Mouse (Mus musculus) embryonic fibroblast, embryonic 13.5 days (primary cell): Measurements from ENCODE around the gene Ttll7.

Experiments used
- CTCF ChIP-seq: IDR thresholded peaks from 2 replicates; pipeline ENCODE4 v1.5.1; 2011; ENCODE audit warnings: mild to moderate bottlenecking, control low read depth, low read length, moderate library complexity, borderline replicate concordance; ENCODE audit not compliant: insufficient read depth
- POLR2A ChIP-seq: IDR thresholded peaks from 2 replicates; pipeline ENCODE4 v1.6.1; 2011; ENCODE audit warnings: low read depth, mild to moderate bottlenecking, control low read depth, low read length, moderate library complexity

- TF ChIP-seq CTCF, result no peak
- no peak for TF ChIP-seq POLR2A
Observed at GRCm38 (mm10) chr3:146848112-146848511, 4.1 kb upstream of the Ttll7 start.
